Mouse (Mus musculus): ENCODE results near the gene Mrpl50.
"Not testable (repeated sequence)": the region's sequence is repeated elsewhere in the genome, so short reads cannot be mapped to it uniquely, and the experiment has no call there.

Gene Mrpl50

DNA sequence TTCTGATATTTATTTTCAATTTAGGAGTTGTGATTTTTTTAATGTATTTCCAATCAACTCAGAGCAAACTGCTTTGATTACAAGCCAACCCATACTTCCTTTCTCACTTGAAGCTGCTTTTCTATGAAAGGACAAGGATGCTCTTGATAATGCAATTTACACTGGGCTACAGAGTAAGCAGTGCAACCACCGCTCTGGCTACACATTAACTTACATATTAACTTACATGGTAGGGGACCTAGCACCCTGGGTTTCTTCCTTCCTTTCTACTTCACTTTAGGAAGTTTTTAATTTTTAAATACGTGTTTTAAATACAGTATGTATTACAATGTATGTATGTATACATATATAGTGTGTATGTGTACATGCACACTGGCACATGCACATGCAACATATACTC, 11.7 kb downstream of the Mrpl50 start:
- no peak for DNase-seq (ENCODE audit: low read depth)

- DNase-seq (ENCODE audit: low read depth): no peak
These were observed 14.5 kb downstream of the Mrpl50 start, which contains the start of gene Baat for GRCm38 (mm10) chr4:49506386-49506785. Baat (minus strand) TSS chr4:49506557.

GRCm38 (mm10) chr4:49503563-49503962, 17.3 kb downstream of the Mrpl50 start:
- no peak for DNase-seq (ENCODE audit: low read depth)

GRCm38 (mm10) chr4:49485934-49486650, 34.8 kb downstream of the Mrpl50 start:
- DNase-seq (ENCODE audit: low read depth): not testable (repeated sequence)

DNA sequence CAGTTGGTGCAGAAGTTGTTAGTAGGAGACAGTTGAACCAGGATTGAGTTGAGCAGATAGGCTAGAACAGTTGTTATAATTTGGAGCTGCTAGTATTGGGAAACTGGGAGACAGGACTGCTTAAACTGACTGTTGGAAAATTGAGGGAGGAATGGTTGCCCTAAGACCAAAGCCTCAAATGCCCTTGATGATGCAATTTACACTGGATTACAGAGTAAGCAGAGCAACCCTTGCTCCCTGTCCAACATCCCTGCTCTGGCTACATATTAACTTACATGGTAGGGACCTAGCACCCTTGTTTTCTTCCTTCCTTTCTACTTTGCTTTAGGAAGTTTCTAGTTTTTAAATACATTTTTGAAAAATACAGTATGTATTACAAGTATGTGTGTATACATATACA, 35.5 kb downstream of the Mrpl50 start:
- DNase-seq (ENCODE audit: low read depth): no peak

DNA sequence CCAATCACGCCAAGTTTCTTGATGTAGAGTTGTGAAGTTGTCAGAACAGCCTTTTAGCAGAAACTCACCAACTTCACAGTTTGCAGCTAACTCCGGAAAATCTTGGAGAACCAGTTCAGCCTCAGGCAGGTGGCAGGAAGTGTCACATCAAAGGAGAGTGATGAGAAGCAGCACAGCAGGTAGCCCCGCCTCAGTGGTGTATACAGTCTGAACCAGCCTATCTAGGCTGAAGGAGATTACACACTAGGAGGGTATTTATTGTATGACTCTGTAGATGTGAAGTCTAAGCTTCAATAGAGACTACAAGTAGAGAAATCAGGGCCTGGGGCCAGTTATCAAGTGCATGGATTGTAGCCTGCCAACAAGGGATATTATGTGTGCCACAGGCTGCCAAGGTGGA, 40.0 kb downstream of the Mrpl50 start:
- no peak for DNase-seq (ENCODE audit: low read depth)

- DNase-seq (ENCODE audit: low read depth): no peak
These were observed 40.7 kb downstream of the Mrpl50 start for GRCm38 (mm10) chr4:49480104-49480760.

GRCm38 (mm10) chr4:49479035-49479434, 41.9 kb downstream of the Mrpl50 start:
- DNase-seq (ENCODE audit: low read depth): not testable (repeated sequence)

DNA sequence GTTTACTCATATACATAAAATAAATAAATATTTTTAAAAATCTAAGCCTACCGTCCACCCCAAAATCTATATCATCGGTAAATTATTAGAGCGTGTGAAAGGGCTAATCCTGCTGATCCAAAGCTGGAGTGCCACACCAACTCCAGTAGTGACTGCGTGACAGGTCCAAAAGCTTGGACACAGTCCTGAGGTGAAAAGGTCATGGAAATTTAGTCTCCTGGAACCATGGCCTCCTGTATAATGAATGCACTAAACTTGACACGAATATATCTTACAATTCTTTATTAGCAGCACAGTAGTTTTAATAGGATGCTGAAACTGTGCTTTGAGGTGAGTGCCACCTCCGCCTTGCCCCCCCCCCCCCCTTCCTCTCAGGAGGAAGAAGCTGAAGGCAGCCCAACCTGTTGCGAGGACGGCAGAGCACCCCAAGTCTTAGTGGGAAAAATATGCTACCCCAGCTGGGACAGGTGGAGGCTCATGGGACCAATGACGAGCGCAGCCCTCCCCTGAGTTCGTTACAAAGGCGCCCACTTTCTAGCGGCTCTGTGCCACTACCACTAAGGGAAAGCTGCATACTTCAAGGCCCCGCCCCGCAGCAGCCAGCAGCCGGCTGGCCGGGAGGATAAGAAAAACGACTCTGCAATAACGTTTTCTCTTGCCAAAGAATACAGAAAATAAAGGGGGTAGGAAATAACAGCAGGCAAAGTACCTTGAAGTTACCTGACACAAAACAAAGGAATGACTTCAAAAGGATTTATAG, 42.6 kb downstream of the Mrpl50 start:
- DNase-seq (ENCODE audit: low read depth): no peak

- no peak for DNase-seq (ENCODE audit: low read depth)
These were observed 46.3 kb downstream of the Mrpl50 start for GRCm38 (mm10) chr4:49474583-49474982.

DNA sequence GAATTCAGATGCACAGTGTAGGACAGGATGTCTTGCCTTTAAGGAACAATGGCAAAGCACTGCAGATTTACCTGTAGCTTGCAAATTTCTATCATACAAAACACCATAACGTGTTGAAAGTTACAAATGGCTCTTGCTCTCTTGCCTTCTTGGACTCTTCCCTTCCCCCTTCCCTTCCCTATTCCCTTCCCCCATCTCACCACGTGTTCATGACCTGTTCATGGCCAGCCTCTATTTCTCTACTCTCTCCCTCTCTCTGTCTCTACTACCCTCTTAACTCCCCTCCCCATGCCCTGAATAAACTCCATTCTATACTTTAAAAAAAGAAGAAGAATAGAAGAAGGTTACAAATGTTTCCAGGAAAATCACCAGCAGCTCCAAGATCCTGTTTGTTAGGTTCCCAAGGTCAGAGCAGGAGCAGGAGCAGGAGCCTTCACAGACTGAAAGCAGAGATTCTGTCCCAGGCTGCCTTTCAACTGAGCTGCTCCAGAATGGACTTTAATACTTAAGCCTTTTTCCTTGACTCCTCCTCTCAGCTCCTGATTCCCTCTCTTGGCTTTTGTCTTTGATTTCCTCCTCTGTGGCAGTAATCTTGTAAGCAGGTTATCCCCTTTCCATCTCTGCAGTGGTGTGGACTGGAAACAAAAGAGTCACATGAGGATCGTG, 47.3 kb downstream of the Mrpl50 start, which contains the start of gene Acnat1:
TSS of gene Acnat1 (minus strand) at position 478 of the 666 bp plus-strand sequence.
- no peak for DNase-seq (ENCODE audit: low read depth)

- no peak for DNase-seq (ENCODE audit: low read depth)
These were observed 51.3 kb downstream of the Mrpl50 start for GRCm38 (mm10) chr4:49469435-49470151.

- DNase-seq (ENCODE audit: low read depth): no peak
These were observed 53.5 kb downstream of the Mrpl50 start for GRCm38 (mm10) chr4:49467360-49467759.
